Mouse (Mus musculus) brain, embryonic 14.5 days (tissue): ENCODE measurements around the gene Cep131. TPM values are rescaled to one million over a fixed set of nuclear protein-coding genes. Genes with fewer than 3 reads are reported as not detected.

ENCODE experiments used
- DNase-seq: peaks from one replicate; pipeline ENCODE4 v3.0.0-alpha.2; 2011; ENCODE audit warnings: low read depth
- CTCF ChIP-seq: fragments of 200-500 bp; IDR thresholded peaks from 2 replicates; pipeline ENCODE4 v1.5.1; 2012; ENCODE audit warnings: inconsistent platforms, mild to moderate bottlenecking, moderate library complexity, borderline replicate concordance; ENCODE audit not compliant: insufficient read depth, insufficient read length; ENCODE audit errors: extremely low read depth
- POLR2A ChIP-seq: fragments of 200-500 bp; IDR thresholded peaks from 2 replicates; pipeline ENCODE4 v1.6.1; 2012; ENCODE audit warnings: mild to moderate bottlenecking, inconsistent platforms, borderline replicate concordance; ENCODE audit not compliant: poor library complexity, insufficient read depth, insufficient read length, severe bottlenecking; ENCODE audit errors: extremely low read depth
- polyA plus RNA-seq: library from polyadenylated mRNA; depleted of rRNA; stranded (reverse); fragments of >200 nt; gene quantifications from 2 replicates; pipeline ENCODE4 v1.2.3, GENCODE M21; 2012

The Cep131 gene
- polyA plus RNA-seq, 1 experiment: 43.3 TPM

GRCm38 (mm10) chr11:120063326-120063725 is 23.3 kb downstream of the Cep131 start:
- no peak for DNase-seq
- TF ChIP-seq CTCF: no peak
- TF ChIP-seq POLR2A: no peak

GRCm38 (mm10) chr11:120060634-120061033 is 26.0 kb downstream of the Cep131 start:
- DNase-seq: no peak
- TF ChIP-seq CTCF (no peak), POLR2A (no peak)

GRCm38 (mm10) chr11:120055953-120056732 is 30.5 kb downstream of the Cep131 start:
- no peak for TF ChIP-seq CTCF
- TF ChIP-seq POLR2A: no peak
- no peak for DNase-seq

DNA sequence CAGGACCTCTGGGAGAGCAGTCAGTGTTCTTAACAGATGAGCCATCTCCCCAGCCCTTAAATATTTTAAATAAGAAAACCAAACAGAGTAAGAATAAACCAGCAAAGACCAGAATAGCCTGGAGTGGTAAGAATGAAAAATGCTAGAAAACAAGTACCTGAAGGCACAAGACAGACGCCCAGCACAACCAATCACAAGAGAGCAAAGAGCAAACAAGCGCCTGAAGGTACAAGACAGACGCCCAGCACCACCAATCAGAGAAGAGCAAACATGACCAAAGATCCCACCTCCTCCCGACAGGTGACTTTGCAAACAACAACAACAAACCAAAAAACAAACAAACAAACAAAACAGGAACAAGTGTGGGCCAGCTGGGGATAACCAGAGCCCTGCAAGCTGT is 32.8 kb downstream of the Cep131 start:
- no peak for DNase-seq
- no peak for TF ChIP-seq POLR2A
- TF ChIP-seq CTCF: no peak

- no peak for DNase-seq
- TF ChIP-seq POLR2A: no peak
- no peak for TF ChIP-seq CTCF
Observed at GRCm38 (mm10) chr11:120052274-120052673, 34.4 kb downstream of the Cep131 start.

DNA sequence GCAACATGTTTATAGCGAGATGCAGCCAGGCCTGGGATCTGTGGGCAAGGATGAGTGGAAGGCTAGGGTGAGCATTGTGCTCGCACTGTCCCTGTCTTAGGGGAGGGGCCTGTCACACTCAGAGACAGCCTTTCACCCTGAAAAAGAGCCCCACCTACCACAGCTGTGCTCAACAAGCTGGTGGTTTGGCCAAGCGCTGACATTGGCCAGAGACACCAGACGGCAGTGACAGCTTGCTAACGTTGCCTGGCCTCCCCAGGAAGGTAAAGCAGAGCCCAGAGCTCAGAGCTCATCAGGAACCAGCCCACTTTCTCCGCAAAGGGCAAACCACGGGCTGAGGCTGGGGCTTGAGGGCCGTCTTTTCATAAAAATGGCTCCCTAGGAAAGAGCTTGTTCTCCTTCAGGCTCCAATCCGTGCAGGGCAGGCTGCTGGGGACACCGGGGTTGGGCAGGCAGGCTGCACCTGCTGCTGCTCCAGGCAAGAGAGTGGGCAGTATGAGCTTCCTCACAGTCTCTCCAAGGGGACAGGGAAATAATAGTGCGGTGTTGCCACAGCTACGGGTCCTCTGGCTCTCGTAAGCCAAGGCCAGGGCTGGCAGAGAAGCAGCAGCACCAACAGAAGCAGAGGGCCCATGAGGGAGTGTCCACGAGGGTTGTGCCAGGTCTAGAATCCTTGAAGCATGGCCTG is 35.4 kb downstream of the Cep131 start:
- TF ChIP-seq CTCF (no peak), POLR2A (no peak)
- DNase-seq: peak; percentile 59

- no peak for TF ChIP-seq POLR2A
- no peak for TF ChIP-seq CTCF
- no peak for DNase-seq
Observed at GRCm38 (mm10) chr11:120049067-120049466, 37.6 kb downstream of the Cep131 start.

GRCm38 (mm10) chr11:120048252-120048556 is 38.4 kb downstream of the Cep131 start:
- TF ChIP-seq CTCF (peak; percentile 54; the same call in 1 of the 2 replicates), POLR2A (no peak)
- DNase-seq: peak; percentile 85

GRCm38 (mm10) chr11:120047531-120048251 is 38.9 kb downstream of the Cep131 start:
- TF ChIP-seq CTCF (no peak), POLR2A (no peak)
- DNase-seq: peak; percentile 44

GRCm38 (mm10) chr11:120046553-120047191 is 40.0 kb downstream of the Cep131 start, which contains the start of gene Aatk:
Aatk (minus strand) TSS chr11:120047167.
- TF ChIP-seq CTCF (no peak), POLR2A (0 out of 2 replicates have a peak, but pooled peaks have one; percentile 38)
- DNase-seq: peak; percentile 72

- DNase-seq: peak; percentile 63
Observed at GRCm38 (mm10) chr11:120045839-120046552, 40.6 kb downstream of the Cep131 start.

DNA sequence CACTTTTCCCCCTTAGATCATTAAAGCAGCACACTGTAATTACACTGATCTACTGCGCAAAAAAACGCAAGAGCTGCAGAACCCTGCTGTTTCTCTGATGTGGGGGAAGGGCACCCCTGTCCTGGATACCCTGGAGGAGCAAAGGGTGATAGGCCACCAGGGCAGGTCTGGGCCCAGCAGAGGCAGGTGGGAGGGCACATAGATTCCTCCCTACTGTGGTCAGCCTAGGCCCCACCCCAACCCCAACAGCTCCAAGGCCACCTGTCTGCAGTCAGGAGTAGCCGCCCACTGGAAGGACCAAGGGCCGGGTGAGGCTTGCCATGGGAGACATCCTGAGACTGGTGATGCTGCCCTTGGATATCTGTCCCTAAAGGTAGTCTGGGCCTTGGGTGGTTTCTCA is 41.3 kb downstream of the Cep131 start:
- DNase-seq: peak; percentile 31
- no peak for TF ChIP-seq POLR2A
- no peak for TF ChIP-seq CTCF

More at GRCm38 (mm10) chr11:120045839-120046552, 40.6 kb downstream of the Cep131 start:
- TF ChIP-seq CTCF: no peak
- no peak for TF ChIP-seq POLR2A

- TF ChIP-seq POLR2A (no peak), CTCF (no peak)
- no peak for DNase-seq
Observed at GRCm38 (mm10) chr11:120042141-120042838, 44.3 kb downstream of the Cep131 start.
